Mouse (Mus musculus): ENCODE data around the gene Ralgapa2. TPM values are rescaled to one million over a fixed set of nuclear protein-coding genes. Genes with fewer than 3 reads are reported as not detected.

Gene Ralgapa2
- polyA plus RNA-seq, 1 experiment = 0.01 TPM

DNA sequence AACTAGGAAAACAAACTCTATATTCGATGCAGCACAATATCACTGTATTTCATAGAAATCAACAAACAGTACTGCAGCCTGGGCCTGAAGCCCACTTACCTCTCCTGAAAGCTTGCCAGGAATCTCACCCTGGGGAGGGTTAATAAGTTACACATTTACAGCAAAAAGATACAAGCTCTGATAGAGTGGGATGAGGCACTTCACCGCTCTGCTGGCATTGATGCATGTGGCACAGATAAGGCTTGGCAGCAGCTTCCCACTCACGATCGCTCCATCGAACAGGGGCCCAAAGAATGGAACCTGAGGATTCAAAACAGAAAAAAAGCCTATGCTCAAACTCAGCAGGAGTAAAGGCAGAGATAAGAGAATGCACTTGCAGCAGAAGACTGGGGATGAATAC, 197.4 kb downstream of the Ralgapa2 start:
- Histone ChIP-seq H3K9me3 (ENCODE audit: control insufficient read depth, low read length) (no peaks in the 10 kb centered on the region), H3K36me3 (ENCODE audit: control insufficient read depth) (no peaks in the 10 kb centered on the region), H3K27me3 (ENCODE audit: control insufficient read depth) (no peaks in the 10 kb centered on the region), H3K4me1 (ENCODE audit: control insufficient read depth) (no peaks in the 10 kb centered on the region), H3K4me3 (replicated peaks) (no peak overlapping the region)
- TF ChIP-seq TAL1 (IDR thresholded peaks at IDR 0.05; ENCODE audit: low read length) = no peak
- TF ChIP-seq GATA1 (IDR thresholded peaks at IDR 0.05; ENCODE audit: low read length) = no peak

DNA sequence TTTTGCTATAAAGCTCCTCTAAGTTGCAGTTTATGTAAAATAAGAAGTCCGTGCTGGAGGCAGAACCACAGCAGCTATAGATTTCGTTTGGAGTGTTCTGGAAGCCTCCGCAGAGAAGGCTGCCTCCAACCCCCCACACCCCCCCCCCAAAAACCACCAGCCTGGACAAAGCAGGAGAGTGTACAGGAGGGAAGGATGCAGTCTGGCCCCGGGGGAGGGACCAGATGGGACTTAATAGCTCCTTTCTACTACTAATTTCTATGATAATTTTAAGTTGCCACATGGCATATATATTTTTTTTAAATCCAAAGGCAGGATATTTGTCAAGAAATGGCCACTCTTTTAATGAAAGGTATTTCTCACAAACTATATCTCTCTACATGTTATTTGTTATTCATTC, 198.3 kb downstream of the Ralgapa2 start:
- no peak overlapping the region for H3K4me3 ChIP-seq (replicated peaks)
- TF ChIP-seq GATA1 (IDR thresholded peaks at IDR 0.05; ENCODE audit: low read length) = no peak
- TF ChIP-seq TAL1 (IDR thresholded peaks at IDR 0.05; ENCODE audit: low read length) = no peak
- H3K27me3 ChIP-seq (ENCODE audit: control insufficient read depth) = no peaks in the 10 kb centered on the region
- H3K4me1 ChIP-seq (ENCODE audit: control insufficient read depth) = no peaks in the 10 kb centered on the region
- H3K36me3 ChIP-seq (ENCODE audit: control insufficient read depth) = no peaks in the 10 kb centered on the region
- no peaks in the 10 kb centered on the region for H3K9me3 ChIP-seq (ENCODE audit: control insufficient read depth, low read length)

DNA sequence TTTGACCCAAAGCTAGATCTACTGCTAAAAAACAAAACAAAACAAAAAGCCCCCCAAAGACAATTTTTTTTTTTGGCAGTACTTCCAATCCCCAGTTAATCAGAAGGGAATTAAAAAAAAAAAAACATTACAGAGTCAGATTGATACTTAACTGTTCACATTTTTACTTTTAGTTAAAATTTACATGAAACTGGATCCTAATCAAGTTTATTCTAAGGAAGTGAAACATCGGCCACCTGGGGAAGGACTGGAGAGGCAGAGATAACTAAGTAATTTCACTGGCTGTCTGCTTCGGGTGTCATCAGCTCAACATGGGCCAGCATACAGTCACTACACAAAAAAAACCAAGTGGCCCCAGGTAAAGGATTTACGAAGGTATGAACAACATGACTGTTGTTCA, 201.4 kb downstream of the Ralgapa2 start:
- no peaks in the 10 kb centered on the region for H3K27me3 ChIP-seq (ENCODE audit: control insufficient read depth)
- no peaks in the 10 kb centered on the region for H3K4me1 ChIP-seq (ENCODE audit: control insufficient read depth)
- no peak overlapping the region for H3K4me3 ChIP-seq (replicated peaks)
- H3K9me3 ChIP-seq (ENCODE audit: control insufficient read depth, low read length) = no peaks in the 10 kb centered on the region
- H3K36me3 ChIP-seq (ENCODE audit: control insufficient read depth) = no peaks in the 10 kb centered on the region
- no peak for TF ChIP-seq TAL1 (IDR thresholded peaks at IDR 0.05; ENCODE audit: low read length)

DNA sequence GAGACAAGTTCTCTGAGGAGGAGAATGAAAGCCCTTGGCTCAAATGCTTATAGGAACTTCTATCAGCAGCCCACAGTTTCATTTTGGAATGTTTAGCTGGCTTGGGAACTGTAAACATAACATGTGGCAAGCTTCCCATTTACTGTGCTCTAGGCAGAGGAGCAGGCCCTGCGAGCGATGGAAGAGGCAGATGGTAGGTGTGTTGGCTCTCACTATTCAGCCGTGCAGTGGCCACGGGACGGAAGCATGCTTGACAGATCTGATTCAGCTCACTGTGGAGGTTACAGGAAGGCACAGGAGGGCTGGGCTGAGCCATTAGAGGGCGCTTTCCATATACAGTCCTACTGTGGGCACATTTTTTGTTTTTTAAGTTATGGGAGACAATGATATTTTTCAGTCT, 201.9 kb downstream of the Ralgapa2 start:
- Histone ChIP-seq H3K27me3 (ENCODE audit: control insufficient read depth) (no peaks in the 10 kb centered on the region), H3K9me3 (ENCODE audit: control insufficient read depth, low read length) (no peaks in the 10 kb centered on the region), H3K4me3 (replicated peaks) (no peak overlapping the region), H3K4me1 (ENCODE audit: control insufficient read depth) (no peaks in the 10 kb centered on the region), H3K36me3 (ENCODE audit: control insufficient read depth) (no peaks in the 10 kb centered on the region)
- TF ChIP-seq TAL1 (IDR thresholded peaks at IDR 0.05; ENCODE audit: low read length) (no peak), GATA1 (IDR thresholded peaks at IDR 0.05; ENCODE audit: low read length) (no peak)

DNA sequence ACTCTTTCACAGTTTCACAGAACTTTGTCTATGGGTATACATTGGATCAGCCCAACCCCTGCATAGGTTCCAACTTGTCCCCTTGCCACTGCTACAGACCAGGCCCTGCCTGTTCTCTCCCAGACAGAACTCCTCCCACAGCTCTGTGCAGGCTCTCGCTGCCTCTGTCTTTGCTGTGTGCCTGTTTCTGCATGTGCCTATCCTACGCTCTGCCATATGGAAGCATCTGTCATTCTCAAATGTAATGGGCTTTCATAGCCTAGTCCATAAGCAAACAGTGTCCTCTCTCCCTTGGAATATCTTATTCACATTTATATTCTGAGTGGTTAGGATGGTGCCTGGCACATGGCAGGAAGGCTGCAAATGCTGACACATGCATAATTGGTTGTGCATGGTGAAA, 202.7 kb downstream of the Ralgapa2 start:
- Histone ChIP-seq H3K36me3 (ENCODE audit: control insufficient read depth) (no peaks in the 10 kb centered on the region), H3K4me1 (ENCODE audit: control insufficient read depth) (no peaks in the 10 kb centered on the region), H3K4me3 (replicated peaks) (no peak overlapping the region), H3K27me3 (ENCODE audit: control insufficient read depth) (no peaks in the 10 kb centered on the region), H3K9me3 (ENCODE audit: control insufficient read depth, low read length) (no peaks in the 10 kb centered on the region)
- TF ChIP-seq TAL1 (IDR thresholded peaks at IDR 0.05; ENCODE audit: low read length) (no peak), GATA1 (IDR thresholded peaks at IDR 0.05; ENCODE audit: low read length) (no peak)

DNA sequence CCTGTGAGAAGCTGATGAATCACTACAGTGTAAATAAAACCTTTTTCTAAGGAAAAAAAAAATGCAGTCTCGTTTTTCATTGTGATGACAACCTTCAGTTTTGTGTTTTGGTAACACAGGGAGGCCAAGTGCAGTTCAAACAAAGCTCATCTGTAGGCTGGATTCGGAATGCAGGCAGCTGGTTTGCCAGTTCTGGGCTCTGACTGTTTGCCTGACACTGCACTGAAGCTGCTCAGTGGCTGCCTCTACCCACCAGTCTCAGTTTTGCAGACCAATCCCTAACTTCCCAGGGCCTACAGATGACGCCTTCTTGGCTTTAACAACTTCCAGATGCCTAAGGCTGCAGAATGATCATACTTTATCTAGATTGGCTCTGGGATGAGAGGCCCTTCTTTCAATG, 205.1 kb downstream of the Ralgapa2 start:
- TF ChIP-seq GATA1 (IDR thresholded peaks at IDR 0.05; ENCODE audit: low read length) (no peak), TAL1 (IDR thresholded peaks at IDR 0.05; ENCODE audit: low read length) (no peak)
- Histone ChIP-seq H3K4me1 (ENCODE audit: control insufficient read depth) (no peaks in the 10 kb centered on the region), H3K9me3 (ENCODE audit: control insufficient read depth, low read length) (no peaks in the 10 kb centered on the region)

DNA sequence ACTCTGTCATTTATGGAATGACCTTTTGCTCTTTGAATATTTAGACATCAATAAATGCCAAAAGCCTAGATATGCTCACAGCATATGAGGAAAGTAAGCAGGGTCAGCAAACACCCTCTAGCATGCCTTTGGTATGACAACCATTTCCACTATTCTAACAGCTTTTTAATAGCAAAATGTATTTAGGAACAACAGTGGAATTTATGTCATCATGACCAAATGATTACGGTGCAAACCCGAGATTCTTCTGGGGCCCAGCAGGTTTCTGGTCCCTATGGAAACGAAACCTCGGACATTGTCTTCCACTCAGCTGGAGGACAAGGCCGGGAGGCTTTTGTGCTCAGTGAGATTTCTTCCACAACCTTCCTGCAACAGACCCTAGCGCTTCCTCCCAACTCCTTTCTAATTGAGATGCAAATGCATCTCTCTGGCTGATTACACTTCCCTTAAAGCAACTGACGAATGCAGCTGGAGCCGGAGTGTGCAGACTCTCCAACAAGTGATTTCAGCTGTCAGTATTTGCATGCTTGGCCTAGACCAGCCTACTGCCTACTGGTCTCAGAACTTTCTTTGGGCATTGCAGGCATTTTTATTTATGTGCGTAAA, 209.9 kb downstream of the Ralgapa2 start:
- Histone ChIP-seq H3K36me3 (ENCODE audit: control insufficient read depth) (no peaks in the 10 kb centered on the region; the same call in 1 of the 2 replicates), H3K4me3 (replicated peaks) (no peak overlapping the region), H3K9me3 (ENCODE audit: control insufficient read depth, low read length) (no peaks in the 10 kb centered on the region), H3K4me1 (ENCODE audit: control insufficient read depth) (no peaks in the 10 kb centered on the region), H3K27me3 (ENCODE audit: control insufficient read depth) (no peaks in the 10 kb centered on the region)
- no peak for TF ChIP-seq GATA1 (IDR thresholded peaks at IDR 0.05; ENCODE audit: low read length)
- TF ChIP-seq TAL1 (IDR thresholded peaks at IDR 0.05; ENCODE audit: low read length) = no peak

More for the DNA sequence above, 205.1 kb downstream of the Ralgapa2 start:
- H3K27me3 ChIP-seq (ENCODE audit: control insufficient read depth) = no peaks in the 10 kb centered on the region
- no peak overlapping the region for H3K4me3 ChIP-seq (replicated peaks)
- no peaks in the 10 kb centered on the region; the same call in 1 of the 2 replicates for H3K36me3 ChIP-seq (ENCODE audit: control insufficient read depth)

DNA sequence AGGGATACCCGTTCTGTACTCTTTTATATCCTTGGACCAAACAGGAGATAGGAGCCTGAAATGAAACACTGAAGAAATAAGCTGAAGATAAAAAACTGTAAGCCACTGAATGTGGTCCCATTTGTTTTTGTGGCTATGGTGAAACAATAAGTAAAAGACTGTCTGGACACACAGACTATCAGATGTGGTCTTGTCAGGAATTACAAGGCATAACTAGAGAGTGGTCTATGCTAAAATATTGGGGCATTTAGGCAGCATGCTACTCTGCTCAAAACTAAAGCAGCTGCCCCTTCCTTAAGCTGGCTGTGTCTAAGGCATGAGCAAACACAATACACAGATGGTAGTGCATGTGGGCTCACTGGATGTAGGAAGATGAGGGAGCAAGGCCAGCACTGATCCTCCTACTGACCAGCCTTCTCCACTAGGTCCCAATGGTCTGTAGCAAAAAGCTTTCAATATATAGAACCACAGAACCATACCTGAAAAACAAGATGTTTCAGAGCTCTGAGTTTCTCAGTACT, 211.6 kb downstream of the Ralgapa2 start:
- Histone ChIP-seq H3K4me1 (ENCODE audit: control insufficient read depth) (no peaks in the 10 kb centered on the region), H3K36me3 (ENCODE audit: control insufficient read depth) (no peaks in the 10 kb centered on the region; the same call in 1 of the 2 replicates), H3K27me3 (ENCODE audit: control insufficient read depth) (no peaks in the 10 kb centered on the region), H3K4me3 (replicated peaks) (no peak overlapping the region), H3K9me3 (ENCODE audit: control insufficient read depth, low read length) (no peaks in the 10 kb centered on the region)
- TF ChIP-seq TAL1 (IDR thresholded peaks at IDR 0.05; ENCODE audit: low read length) (no peak), GATA1 (IDR thresholded peaks at IDR 0.05; ENCODE audit: low read length) (no peak)

DNA sequence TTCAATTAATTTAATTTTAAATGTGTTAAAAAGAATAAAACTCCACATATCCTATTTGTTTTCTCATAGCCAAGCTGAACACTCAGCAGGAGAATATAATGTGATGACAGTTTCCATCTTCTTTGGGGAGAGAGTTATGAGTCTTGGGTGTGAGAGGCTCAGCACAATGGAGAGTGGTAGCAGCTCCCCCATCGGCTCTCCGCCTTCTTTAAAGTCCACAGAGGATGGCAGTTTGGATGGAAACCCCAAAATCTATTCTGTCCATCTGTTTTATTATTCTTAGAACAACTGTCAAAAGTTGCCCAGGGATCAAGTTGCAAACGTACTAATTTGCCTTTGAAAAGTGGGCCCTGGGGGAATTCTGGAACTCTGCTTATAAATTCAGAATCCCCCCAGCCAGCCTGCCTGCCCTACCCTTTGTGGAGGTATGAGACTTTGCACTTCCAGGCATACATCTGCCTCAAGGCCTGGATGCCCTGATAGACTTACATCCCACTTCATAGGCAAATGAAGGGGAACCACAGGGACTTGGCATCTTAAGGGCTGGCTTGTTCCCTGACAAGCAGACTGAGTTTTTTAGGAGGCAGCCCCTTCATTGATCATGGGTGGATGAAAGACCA, 212.2 kb downstream of the Ralgapa2 start:
- no peaks in the 10 kb centered on the region for H3K9me3 ChIP-seq (ENCODE audit: control insufficient read depth, low read length)
- no peak overlapping the region for H3K4me3 ChIP-seq (replicated peaks)
- H3K36me3 ChIP-seq (ENCODE audit: control insufficient read depth) = no peaks in the 10 kb centered on the region; the same call in 1 of the 2 replicates
- TF ChIP-seq GATA1 (IDR thresholded peaks at IDR 0.05; ENCODE audit: low read length) (no peak), TAL1 (IDR thresholded peaks at IDR 0.05; ENCODE audit: low read length) (no peak)
- no peaks in the 10 kb centered on the region for H3K27me3 ChIP-seq (ENCODE audit: control insufficient read depth)
- H3K4me1 ChIP-seq (ENCODE audit: control insufficient read depth) = no peaks in the 10 kb centered on the region

Data from erythroblast, embryonic 14.5 days (primary cell).